Mouse (Mus musculus): ENCODE results near the gene Kif3b. TPM values are rescaled to one million over a fixed set of nuclear protein-coding genes. Genes with fewer than 3 reads are reported as not detected.

The Kif3b gene
- 7.5 and 9.4 TPM in 2 replicates for polyA plus RNA-seq (2014; fragmentation: Nextera tagmentation; extraction: Ambion mirVana)

GRCm38 (mm10) chr2:153290938-153291928, at the start of gene Kif3b:
Kif3b (plus strand) TSS chr2:153291413.
- Histone ChIP-seq H3K27me3 (ENCODE audit: control insufficient read depth, insufficient read depth, low read length) (no peaks in the 10 kb centered on the region), H3K36me3 (ENCODE audit: control insufficient read depth, insufficient read depth, low read length) (no peaks in the 10 kb centered on the region), H3K4me1 (ENCODE audit: control insufficient read depth, insufficient read depth, low read length) (peaks cover 10% of the 10 kb centered on the region), H3K9ac (ENCODE audit: low read length) (peak within 1 kb of the TSS; percentile 94), H3K4me2 (peak within 1 kb of the TSS; percentile 80), H3K27ac (ENCODE audit: low read depth, low read length) (no peak within 1 kb of the TSS), H3K4me3 (ENCODE audit: low read depth, low read length) (peak within 1 kb of the TSS; percentile 92), H3K9me3 (ENCODE audit: control insufficient read depth, low read length) (no peaks in the 10 kb centered on the region)
- ATAC-seq (ENCODE audit: low FRiP score): peak; percentile 95
- WGBS: under 1% methylated on average over 63 of the region's 63 CpGs
- DNase-seq (ENCODE audit: low spot score, missing footprints): peak; percentile 98

DNA sequence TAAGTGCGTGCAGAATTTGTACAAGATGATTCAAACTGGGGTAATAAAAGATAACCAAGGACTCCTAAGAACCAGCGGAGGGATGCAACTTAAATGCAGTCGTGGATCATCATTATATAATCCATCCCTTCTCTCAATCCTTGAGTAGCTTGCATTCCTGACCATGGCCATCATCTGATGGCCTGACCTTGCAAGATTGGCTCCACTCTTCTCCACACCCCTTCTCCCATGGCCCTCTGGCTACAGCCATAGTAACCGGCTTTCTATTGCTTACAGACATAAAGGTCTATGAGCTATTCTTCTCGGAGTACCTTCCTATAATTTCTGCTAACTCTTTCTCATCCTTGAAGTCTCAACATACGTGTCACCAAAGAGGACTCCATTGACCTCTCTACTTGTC, 49.1 kb upstream of the Kif3b start:
- Histone ChIP-seq H3K4me3 (ENCODE audit: low read depth, low read length) (peak overlapping the region; percentile 98), H3K9me3 (ENCODE audit: control insufficient read depth, low read length) (no peaks in the 10 kb centered on the region), H3K36me3 (ENCODE audit: control insufficient read depth, insufficient read depth, low read length) (peaks cover 4% of the 10 kb centered on the region; the same call in 1 of the 2 replicates), H3K27ac (ENCODE audit: low read depth, low read length) (no peak overlapping the region), H3K4me2 (peak overlapping the region; percentile 95), H3K27me3 (ENCODE audit: control insufficient read depth, insufficient read depth, low read length) (no peaks in the 10 kb centered on the region), H3K9ac (ENCODE audit: low read length) (peak overlapping the region; percentile 99), H3K4me1 (ENCODE audit: control insufficient read depth, insufficient read depth, low read length) (peaks cover 22% of the 10 kb centered on the region)
- peak; percentile 86 for DNase-seq (ENCODE audit: low spot score, missing footprints)
- ATAC-seq (ENCODE audit: low FRiP score): no peak
- WGBS: 73% methylated on average over 6 of the region's 6 CpGs

GRCm38 (mm10) chr2:153249751-153250150, 41.5 kb upstream of the Kif3b start:
- ATAC-seq (ENCODE audit: low FRiP score): no peak

GRCm38 (mm10) chr2:153256604-153257003, 34.6 kb upstream of the Kif3b start:
- no peak overlapping the region for H3K4me2 ChIP-seq
- H3K9me3 ChIP-seq (ENCODE audit: control insufficient read depth, low read length): no peaks in the 10 kb centered on the region
- DNase-seq (ENCODE audit: low spot score, missing footprints) (no peak), ATAC-seq (ENCODE audit: low FRiP score) (no peak)
- peaks cover 3% of the 10 kb centered on the region; the same call in 1 of the 2 replicates for H3K36me3 ChIP-seq (ENCODE audit: control insufficient read depth, insufficient read depth, low read length)
- no peak overlapping the region for H3K27ac ChIP-seq (ENCODE audit: low read depth, low read length)
- H3K9ac ChIP-seq (ENCODE audit: low read length): no peak overlapping the region
- H3K4me1 ChIP-seq (ENCODE audit: control insufficient read depth, insufficient read depth, low read length): no peaks in the 10 kb centered on the region
- H3K27me3 ChIP-seq (ENCODE audit: control insufficient read depth, insufficient read depth, low read length): no peaks in the 10 kb centered on the region
- H3K4me3 ChIP-seq (ENCODE audit: low read depth, low read length): no peak overlapping the region
- WGBS: 80% methylated on average over 2 of the region's 2 CpGs

More at GRCm38 (mm10) chr2:153249751-153250150, 41.5 kb upstream of the Kif3b start:
- Histone ChIP-seq H3K27me3 (ENCODE audit: control insufficient read depth, insufficient read depth, low read length) (no peaks in the 10 kb centered on the region), H3K9me3 (ENCODE audit: control insufficient read depth, low read length) (no peaks in the 10 kb centered on the region), H3K4me2 (no peak overlapping the region), H3K36me3 (ENCODE audit: control insufficient read depth, insufficient read depth, low read length) (peaks cover 9% of the 10 kb centered on the region; the same call in 1 of the 2 replicates), H3K4me3 (ENCODE audit: low read depth, low read length) (no peak overlapping the region), H3K9ac (ENCODE audit: low read length) (no peak overlapping the region), H3K27ac (ENCODE audit: low read depth, low read length) (no peak overlapping the region), H3K4me1 (ENCODE audit: control insufficient read depth, insufficient read depth, low read length) (no peaks in the 10 kb centered on the region)
- 95% methylated on average over 5 of the region's 5 CpGs for whole genome bisulfite sequencing
- no peak for DNase-seq (ENCODE audit: low spot score, missing footprints)

DNA sequence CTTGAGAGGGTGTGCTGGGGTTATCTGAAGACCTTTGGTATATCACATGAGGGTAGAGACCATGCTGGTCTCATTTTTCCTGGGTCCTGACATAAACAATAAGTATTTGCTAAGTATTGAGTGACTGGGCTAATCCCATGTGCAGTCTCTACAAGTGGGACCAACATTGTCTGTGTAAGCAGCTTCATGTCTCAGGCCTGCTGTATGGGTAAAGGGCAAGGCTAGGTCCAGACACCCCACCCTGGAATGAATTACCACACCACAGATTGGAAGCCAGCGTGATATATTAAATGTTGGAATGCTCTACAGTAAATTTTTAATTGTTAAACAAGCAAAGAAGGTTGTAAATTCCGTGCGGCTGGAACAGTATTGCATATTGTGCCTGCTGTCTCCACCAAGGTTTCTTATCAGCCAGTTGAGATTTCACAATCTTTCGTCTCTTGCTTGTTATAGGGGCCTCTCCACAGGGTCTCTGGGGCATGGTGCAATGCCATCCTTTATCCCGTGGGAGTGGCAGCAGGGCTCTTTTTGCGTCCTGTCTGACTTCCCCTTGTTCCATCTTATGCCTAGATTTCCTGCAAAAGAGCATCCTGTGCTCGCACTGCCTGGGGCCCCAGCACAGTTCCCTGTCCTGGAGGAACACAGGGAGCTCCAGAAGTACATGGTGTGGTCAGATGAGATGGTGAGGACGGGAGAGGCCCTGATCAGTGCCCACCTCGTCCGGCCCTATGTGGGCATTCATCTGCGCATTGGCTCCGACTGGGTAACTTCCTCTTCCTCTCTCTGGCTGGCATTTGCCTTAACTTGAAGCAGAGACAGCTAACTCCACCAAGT, 32.0 kb upstream of the Kif3b start:
- no peak for ATAC-seq (ENCODE audit: low FRiP score)
- Histone ChIP-seq H3K4me3 (ENCODE audit: low read depth, low read length) (no peak overlapping the region), H3K9ac (ENCODE audit: low read length) (no peak overlapping the region), H3K36me3 (ENCODE audit: control insufficient read depth, insufficient read depth, low read length) (peaks cover 9% of the 10 kb centered on the region; the same call in 1 of the 2 replicates), H3K4me1 (ENCODE audit: control insufficient read depth, insufficient read depth, low read length) (no peaks in the 10 kb centered on the region), H3K27ac (ENCODE audit: low read depth, low read length) (no peak overlapping the region), H3K4me2 (no peak overlapping the region), H3K9me3 (ENCODE audit: control insufficient read depth, low read length) (no peaks in the 10 kb centered on the region), H3K27me3 (ENCODE audit: control insufficient read depth, insufficient read depth, low read length) (no peaks in the 10 kb centered on the region)
- WGBS: 89% methylated on average over 12 of the region's 12 CpGs
- peak; percentile 37 for DNase-seq (ENCODE audit: low spot score, missing footprints)

GRCm38 (mm10) chr2:153259864-153260674, 31.1 kb upstream of the Kif3b start:
- H3K9me3 ChIP-seq (ENCODE audit: control insufficient read depth, low read length): no peaks in the 10 kb centered on the region
- no peak for ATAC-seq (ENCODE audit: low FRiP score)
- H3K27me3 ChIP-seq (ENCODE audit: control insufficient read depth, insufficient read depth, low read length): no peaks in the 10 kb centered on the region
- WGBS: 79% methylated on average over 3 of the region's 3 CpGs
- H3K4me3 ChIP-seq (ENCODE audit: low read depth, low read length): no peak overlapping the region
- H3K4me2 ChIP-seq: no peak overlapping the region
- no peak overlapping the region for H3K27ac ChIP-seq (ENCODE audit: low read depth, low read length)
- no peaks in the 10 kb centered on the region for H3K4me1 ChIP-seq (ENCODE audit: control insufficient read depth, insufficient read depth, low read length)
- no peak overlapping the region for H3K9ac ChIP-seq (ENCODE audit: low read length)
- DNase-seq (ENCODE audit: low spot score, missing footprints): peak; percentile 71
- H3K36me3 ChIP-seq (ENCODE audit: control insufficient read depth, insufficient read depth, low read length): peaks cover 9% of the 10 kb centered on the region; the same call in 1 of the 2 replicates

DNA sequence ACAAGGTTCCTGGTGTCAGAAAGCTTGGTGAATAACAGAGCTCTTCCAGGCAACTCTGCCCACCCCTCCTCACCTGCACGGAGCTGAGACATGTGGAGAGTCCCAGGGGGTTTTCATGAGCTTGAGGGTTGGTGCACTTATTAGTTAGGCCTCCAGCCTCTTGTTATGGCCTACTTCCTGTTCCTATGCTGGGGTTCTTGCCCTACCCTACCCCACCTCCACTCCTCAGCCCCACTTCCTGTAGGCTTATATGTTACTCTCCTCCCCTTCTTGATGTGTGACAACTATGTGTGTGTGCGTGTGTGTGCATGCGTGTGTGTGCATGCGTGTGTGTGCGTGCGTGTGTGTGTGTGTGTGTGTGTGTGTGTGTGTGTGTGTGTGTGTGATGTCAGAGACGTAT, 28.2 kb upstream of the Kif3b start:
- Histone ChIP-seq H3K4me1 (ENCODE audit: control insufficient read depth, insufficient read depth, low read length) (no peaks in the 10 kb centered on the region), H3K9me3 (ENCODE audit: control insufficient read depth, low read length) (no peaks in the 10 kb centered on the region), H3K27ac (ENCODE audit: low read depth, low read length) (no peak overlapping the region), H3K4me3 (ENCODE audit: low read depth, low read length) (no peak overlapping the region), H3K27me3 (ENCODE audit: control insufficient read depth, insufficient read depth, low read length) (no peaks in the 10 kb centered on the region), H3K9ac (ENCODE audit: low read length) (no peak overlapping the region), H3K36me3 (ENCODE audit: control insufficient read depth, insufficient read depth, low read length) (peaks cover 22% of the 10 kb centered on the region), H3K4me2 (no peak overlapping the region)
- ATAC-seq (ENCODE audit: low FRiP score) (no peak), DNase-seq (ENCODE audit: low spot score, missing footprints) (peak; percentile 28)
- WGBS: 89% methylated on average over 7 of the region's 7 CpGs

DNA sequence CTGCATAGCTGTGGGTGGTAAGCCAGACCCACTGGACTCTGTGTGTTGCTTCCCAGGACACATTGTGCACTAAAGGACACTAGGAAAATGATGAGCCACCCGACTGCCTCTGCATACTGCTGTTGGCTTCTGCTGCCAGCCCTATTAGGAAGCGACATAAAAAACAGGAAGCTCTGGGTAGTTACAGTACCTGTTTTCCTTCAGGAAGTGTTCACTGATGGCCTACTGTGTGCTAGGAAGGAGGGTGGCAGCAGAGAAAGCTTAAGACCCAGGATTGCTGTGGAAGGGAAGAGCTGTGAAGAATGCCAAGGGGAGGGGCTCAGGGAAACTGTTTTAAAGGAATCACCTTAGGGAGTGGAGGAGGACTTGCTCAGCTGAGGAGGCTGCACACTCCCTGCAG, 23.9 kb upstream of the Kif3b start:
- ATAC-seq (ENCODE audit: low FRiP score) (no peak), DNase-seq (ENCODE audit: low spot score, missing footprints) (no peak)
- WGBS: 88% methylated on average over 2 of the region's 2 CpGs
- Histone ChIP-seq H3K4me3 (ENCODE audit: low read depth, low read length) (no peak overlapping the region), H3K9me3 (ENCODE audit: control insufficient read depth, low read length) (no peaks in the 10 kb centered on the region), H3K27ac (ENCODE audit: low read depth, low read length) (no peak overlapping the region), H3K9ac (ENCODE audit: low read length) (no peak overlapping the region), H3K27me3 (ENCODE audit: control insufficient read depth, insufficient read depth, low read length) (no peaks in the 10 kb centered on the region), H3K36me3 (ENCODE audit: control insufficient read depth, insufficient read depth, low read length) (peaks cover 18% of the 10 kb centered on the region), H3K4me2 (no peak overlapping the region), H3K4me1 (ENCODE audit: control insufficient read depth, insufficient read depth, low read length) (no peaks in the 10 kb centered on the region)
